Mouse (Mus musculus): Measurements from ENCODE around the gene Slc9a8. TPM values are rescaled to one million over a fixed set of nuclear protein-coding genes. Genes with fewer than 3 reads are reported as not detected.

Gene Slc9a8
- total and polyA plus RNA-seq, 2 experiments: 14.9 to 34.2 TPM

DNA sequence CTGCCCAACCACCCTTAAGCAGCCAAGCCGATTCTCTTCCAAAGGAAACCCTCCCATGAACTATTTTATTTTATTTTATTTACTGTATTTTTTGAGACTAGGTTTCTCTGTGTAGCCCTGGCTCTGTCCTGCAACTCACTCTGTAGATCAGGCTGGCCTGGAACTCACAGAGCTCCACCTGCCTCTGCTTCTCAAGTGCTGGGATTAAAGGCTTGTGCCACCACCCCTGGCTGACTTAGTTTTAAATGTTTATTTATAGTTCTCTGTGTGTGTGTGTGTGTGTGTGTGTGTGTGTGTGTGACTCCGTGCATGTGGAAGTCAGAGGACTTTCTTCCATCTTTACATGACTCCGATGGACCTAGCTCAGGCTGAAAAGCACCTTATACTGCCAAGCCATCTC is 4.5 kb upstream of the Slc9a8 start:
- Histone ChIP-seq H3K79me2 (ENCODE audit: control insufficient read depth, insufficient read depth, low read length) (no peaks in the 10 kb centered on the region), H3K36me3 (ENCODE audit: control insufficient read depth, insufficient read depth, low read length) (no peaks in the 10 kb centered on the region), H3K4me1 (ENCODE audit: control insufficient read depth, insufficient read depth, low read length) (peaks cover 21% of the 10 kb centered on the region), H3K27ac (replicated peaks; ENCODE audit: insufficient read depth, low read depth, low read length) (no peak overlapping the region), H3K27me3 (ENCODE audit: control insufficient read depth, insufficient read depth, low read length) (no peaks in the 10 kb centered on the region), H3K4me3 (ENCODE audit: insufficient read depth, low read depth, low read length) (no peak overlapping the region), H3K9ac (ENCODE audit: low read depth, low read length) (no peak overlapping the region)
- 67% methylated on average over 3 of the region's 3 CpGs for WGBS
- TF ChIP-seq POLR2A (IDR thresholded peaks at IDR 0.05; ENCODE audit: extremely low read depth, insufficient read depth, low read length): no peak
- peak; percentile 12 for DNase-seq (ENCODE audit: extremely low read depth, low read depth, low spot score)

DNA sequence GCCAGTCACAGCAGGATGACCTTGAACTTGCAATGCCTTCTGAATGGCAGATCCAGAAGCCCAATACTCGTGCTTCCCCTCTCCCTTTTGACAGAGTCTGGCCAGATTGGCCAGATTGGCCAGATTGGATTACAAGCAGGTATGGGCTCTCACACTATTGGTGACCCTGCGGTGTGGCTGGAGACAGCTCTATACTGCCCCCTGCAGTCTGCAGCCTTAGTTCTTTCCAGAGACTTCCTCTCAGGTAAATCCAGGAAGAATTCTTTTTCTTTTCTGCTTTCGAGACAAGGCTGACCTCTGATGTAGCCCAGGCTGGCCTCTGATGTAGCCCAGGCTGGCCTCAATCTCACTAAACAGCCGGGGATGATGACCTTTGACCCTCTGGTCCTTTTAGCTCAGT is 3.8 kb upstream of the Slc9a8 start:
- WGBS: 26% methylated on average over 4 of the region's 4 CpGs
- DNase-seq (ENCODE audit: extremely low read depth, low read depth, low spot score): peak; percentile 62

DNA sequence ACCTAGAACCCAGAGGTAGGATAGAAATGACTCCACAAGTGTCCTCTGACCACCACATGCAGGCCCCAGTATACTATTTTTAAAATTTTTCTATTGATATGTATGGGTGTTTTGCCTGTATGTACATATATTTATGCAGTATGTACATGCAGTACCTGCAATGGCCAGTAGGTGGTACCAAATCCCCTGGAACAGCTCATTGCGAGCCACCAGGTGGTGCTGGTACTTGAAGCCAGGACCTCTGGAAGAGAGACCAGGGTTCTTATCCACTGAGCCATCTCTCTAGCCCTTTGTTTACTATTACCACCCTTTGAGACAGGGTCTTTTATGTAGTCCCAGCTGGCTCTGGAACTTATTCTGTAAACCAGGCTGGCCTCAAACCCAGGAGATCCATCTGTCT is 2.3 kb upstream of the Slc9a8 start:
- 48% methylated on average over 1 of the region's 1 CpGs for WGBS
- Histone ChIP-seq H3K9ac (ENCODE audit: low read depth, low read length) (no peak overlapping the region), H3K4me3 (ENCODE audit: insufficient read depth, low read depth, low read length) (no peak overlapping the region), H3K36me3 (ENCODE audit: control insufficient read depth, insufficient read depth, low read length) (peaks cover 2% of the 10 kb centered on the region; the same call in 1 of the 2 replicates), H3K27me3 (ENCODE audit: control insufficient read depth, insufficient read depth, low read length) (no peaks in the 10 kb centered on the region), H3K27ac (replicated peaks; ENCODE audit: insufficient read depth, low read depth, low read length) (no peak overlapping the region), H3K79me2 (ENCODE audit: control insufficient read depth, insufficient read depth, low read length) (peaks cover 5% of the 10 kb centered on the region; the same call in 1 of the 2 replicates), H3K4me1 (ENCODE audit: control insufficient read depth, insufficient read depth, low read length) (peaks cover 25% of the 10 kb centered on the region)
- TF ChIP-seq CTCF (IDR thresholded peaks at IDR 0.05; ENCODE audit: low read depth, low read length) (peak; percentile 90), POLR2A (IDR thresholded peaks at IDR 0.05; ENCODE audit: extremely low read depth, insufficient read depth, low read length) (no peak)
- DNase-seq (ENCODE audit: extremely low read depth, low read depth, low spot score): peak; percentile 60

More for the DNA sequence above, 3.8 kb upstream of the Slc9a8 start:
- Histone ChIP-seq H3K27ac (replicated peaks; ENCODE audit: insufficient read depth, low read depth, low read length) (no peak overlapping the region), H3K4me1 (ENCODE audit: control insufficient read depth, insufficient read depth, low read length) (peaks cover 25% of the 10 kb centered on the region), H3K79me2 (ENCODE audit: control insufficient read depth, insufficient read depth, low read length) (no peaks in the 10 kb centered on the region), H3K27me3 (ENCODE audit: control insufficient read depth, insufficient read depth, low read length) (no peaks in the 10 kb centered on the region), H3K4me3 (ENCODE audit: insufficient read depth, low read depth, low read length) (no peak overlapping the region), H3K36me3 (ENCODE audit: control insufficient read depth, insufficient read depth, low read length) (no peaks in the 10 kb centered on the region), H3K9ac (ENCODE audit: low read depth, low read length) (no peak overlapping the region)
- peak; percentile 83 for TF ChIP-seq CTCF (IDR thresholded peaks at IDR 0.05; ENCODE audit: low read depth, low read length)
- no peak for TF ChIP-seq POLR2A (IDR thresholded peaks at IDR 0.05; ENCODE audit: extremely low read depth, insufficient read depth, low read length)

DNA sequence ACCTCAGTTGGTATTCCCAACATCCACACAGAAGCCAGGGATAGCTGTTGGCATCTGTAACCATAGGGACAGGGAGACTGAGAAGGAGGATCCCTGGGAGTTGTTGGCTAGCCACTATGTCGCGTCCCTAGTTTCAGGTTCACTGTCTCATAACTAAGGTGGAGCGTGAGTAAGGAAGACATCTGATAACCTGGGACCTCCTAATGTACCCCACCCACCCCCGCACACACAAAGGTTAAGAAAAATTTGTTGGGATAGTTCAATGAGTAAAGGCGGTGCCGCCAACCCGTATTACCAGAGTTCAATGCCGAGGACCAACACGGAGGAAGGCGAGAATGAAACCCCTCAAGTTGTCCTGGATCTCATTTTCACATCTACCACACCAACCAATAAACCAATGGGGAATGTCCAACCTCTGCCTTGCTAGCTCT is 686 bp upstream of the Slc9a8 start:
- TF ChIP-seq POLR2A (IDR thresholded peaks at IDR 0.05; ENCODE audit: extremely low read depth, insufficient read depth, low read length): no peak
- TF ChIP-seq CTCF (IDR thresholded peaks at IDR 0.05; ENCODE audit: low read depth, low read length): no peak
- no peaks in the 10 kb centered on the region for H3K27me3 ChIP-seq (ENCODE audit: control insufficient read depth, insufficient read depth, low read length)
- H3K27ac ChIP-seq (replicated peaks; ENCODE audit: insufficient read depth, low read depth, low read length): peak overlapping the region; percentile 91
- peak overlapping the region; percentile 90 for H3K9ac ChIP-seq (ENCODE audit: low read depth, low read length)
- DNase-seq (ENCODE audit: extremely low read depth, low read depth, low spot score): peak; percentile 43
- H3K79me2 ChIP-seq (ENCODE audit: control insufficient read depth, insufficient read depth, low read length): peaks cover 5% of the 10 kb centered on the region; the same call in 1 of the 2 replicates
- H3K4me1 ChIP-seq (ENCODE audit: control insufficient read depth, insufficient read depth, low read length): peaks cover 21% of the 10 kb centered on the region
- peaks cover 17% of the 10 kb centered on the region for H3K36me3 ChIP-seq (ENCODE audit: control insufficient read depth, insufficient read depth, low read length)
- peak overlapping the region; percentile 84 for H3K4me3 ChIP-seq (ENCODE audit: insufficient read depth, low read depth, low read length)
- 3% methylated on average over 10 of the region's 10 CpGs for WGBS

DNA sequence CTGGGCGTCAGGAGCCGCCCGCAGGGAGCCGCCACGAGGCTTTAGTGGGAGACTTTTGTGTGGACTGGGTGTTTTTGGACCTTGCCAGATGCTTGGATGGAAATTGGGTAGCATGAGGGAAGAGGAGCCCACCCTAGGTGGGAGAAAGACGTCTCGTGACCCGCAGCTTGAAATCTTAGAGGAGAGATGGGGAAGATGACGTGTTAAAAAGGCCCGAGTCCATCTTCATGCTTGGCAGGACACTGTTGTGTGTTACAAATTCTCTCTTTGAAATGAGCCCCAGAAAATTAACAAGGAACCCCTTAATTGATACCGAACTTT is 598 bp downstream of the Slc9a8 start:
- Histone ChIP-seq H3K9ac (ENCODE audit: low read depth, low read length) (peak overlapping the region; percentile 42), H3K36me3 (ENCODE audit: control insufficient read depth, insufficient read depth, low read length) (peaks cover 28% of the 10 kb centered on the region), H3K4me1 (ENCODE audit: control insufficient read depth, insufficient read depth, low read length) (peaks cover 14% of the 10 kb centered on the region), H3K27me3 (ENCODE audit: control insufficient read depth, insufficient read depth, low read length) (no peaks in the 10 kb centered on the region), H3K4me3 (ENCODE audit: insufficient read depth, low read depth, low read length) (peak overlapping the region; percentile 84), H3K27ac (replicated peaks; ENCODE audit: insufficient read depth, low read depth, low read length) (peak overlapping the region; percentile 97), H3K79me2 (ENCODE audit: control insufficient read depth, insufficient read depth, low read length) (peaks cover 5% of the 10 kb centered on the region; the same call in 1 of the 2 replicates)
- TF ChIP-seq POLR2A (IDR thresholded peaks at IDR 0.05; ENCODE audit: extremely low read depth, insufficient read depth, low read length): no peak
- no peak for DNase-seq (ENCODE audit: extremely low read depth, low read depth, low spot score)
- WGBS: 6% methylated on average over 11 of the region's 11 CpGs

DNA sequence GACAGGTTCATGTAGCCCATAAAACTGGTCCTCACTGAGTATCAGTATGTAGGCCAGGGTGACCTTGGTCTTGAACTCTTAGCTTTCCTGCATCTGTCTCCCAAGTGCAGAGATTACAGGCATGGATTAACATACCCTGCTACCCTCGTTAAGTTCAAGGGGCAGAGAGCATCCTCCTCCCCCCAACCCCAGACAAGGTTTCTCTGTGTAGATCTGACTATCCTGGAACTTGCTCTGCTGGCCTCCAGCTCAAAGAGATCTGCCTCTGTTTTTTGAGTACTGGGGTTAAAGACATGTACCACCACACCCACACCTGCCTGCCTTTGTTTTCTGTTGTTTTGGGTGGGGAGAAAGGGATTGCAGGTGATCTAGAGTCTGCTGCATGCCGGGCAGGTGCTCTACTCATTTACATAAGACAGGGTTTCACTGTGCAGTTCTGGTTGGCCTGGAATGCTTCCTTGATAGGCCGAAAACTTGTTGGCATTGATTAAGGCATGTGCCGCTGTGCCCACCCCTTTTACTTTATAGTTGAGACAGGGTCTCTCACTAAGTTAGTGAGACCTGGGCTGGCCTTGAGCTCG is 1.6 kb downstream of the Slc9a8 start:
- H3K27ac ChIP-seq (replicated peaks; ENCODE audit: insufficient read depth, low read depth, low read length): no peak overlapping the region
- no peak for DNase-seq (ENCODE audit: extremely low read depth, low read depth, low spot score)
- H3K27me3 ChIP-seq (ENCODE audit: control insufficient read depth, insufficient read depth, low read length): no peaks in the 10 kb centered on the region
- peaks cover 5% of the 10 kb centered on the region; the same call in 1 of the 2 replicates for H3K79me2 ChIP-seq (ENCODE audit: control insufficient read depth, insufficient read depth, low read length)
- no peak overlapping the region for H3K4me3 ChIP-seq (ENCODE audit: insufficient read depth, low read depth, low read length)
- peaks cover 9% of the 10 kb centered on the region for H3K4me1 ChIP-seq (ENCODE audit: control insufficient read depth, insufficient read depth, low read length)
- 93% methylated on average over 5 of the region's 5 CpGs for WGBS
- no peak overlapping the region for H3K9ac ChIP-seq (ENCODE audit: low read depth, low read length)
- peaks cover 37% of the 10 kb centered on the region for H3K36me3 ChIP-seq (ENCODE audit: control insufficient read depth, insufficient read depth, low read length)
- TF ChIP-seq POLR2A (IDR thresholded peaks at IDR 0.05; ENCODE audit: extremely low read depth, insufficient read depth, low read length) (no peak), CTCF (IDR thresholded peaks at IDR 0.05; ENCODE audit: low read depth, low read length) (no peak)

Data from liver, adult 2 months (tissue).